Mouse (Mus musculus): ENCODE measurements around the gene Cpsf2.

- no peak for TF ChIP-seq CTCF (IDR thresholded peaks at IDR 0.05; ENCODE audit: low read depth, low read length)
- TF ChIP-seq GATA2 (IDR thresholded peaks at IDR 0.05; ENCODE audit: borderline replicate concordance, low read depth, low read length): no peak
- no peak for TF ChIP-seq TAL1 (conservative IDR thresholded peaks at IDR 0.05; ENCODE audit: low read depth, low read length)
- no peak for TF ChIP-seq GATA1 (IDR thresholded peaks at IDR 0.05; ENCODE audit: borderline replicate concordance, low read length)
These were observed 65.9 kb downstream of the Cpsf2 start for GRCm38 (mm10) chr12:102041699-102042098.

All from G1E (cell line).